Mouse (Mus musculus): ENCODE measurements around the gene Mrgprd. TPM values are rescaled to one million over a fixed set of nuclear protein-coding genes. Genes with fewer than 3 reads are reported as not detected.

The Mrgprd gene
- polyA plus RNA-seq, 1 experiment from 2014 or later = 0.05 TPM

- TF ChIP-seq CTCF (IDR thresholded peaks at IDR 0.05; ENCODE audit: low read depth) = no peak
- DNase-seq = no peak
- no peaks in the 10 kb centered on the region for H3K27me3 ChIP-seq (ENCODE audit: insufficient read depth, low read length)
- no peak overlapping the region for H3K9ac ChIP-seq
- no peak overlapping the region for H3K4me3 ChIP-seq (ENCODE audit: low read depth, low read length)
- H3K4me1 ChIP-seq (ENCODE audit: insufficient read depth) = no peaks in the 10 kb centered on the region
- H3K4me2 ChIP-seq = no peak overlapping the region
- WGBS = 72% methylated on average over 3 of the region's 3 CpGs
- no peak for ATAC-seq (ENCODE audit: insufficient read depth)
- no peaks in the 10 kb centered on the region for H3K9me3 ChIP-seq (ENCODE audit: low read depth, low read length)
- no peaks in the 10 kb centered on the region for H3K36me3 ChIP-seq (ENCODE audit: insufficient read depth)
- H3K27ac ChIP-seq (ENCODE audit: low read depth) = no peak overlapping the region
Observed at GRCm38 (mm10) chr7:145312137-145312536, 2.5 kb upstream of the Mrgprd start.

DNA sequence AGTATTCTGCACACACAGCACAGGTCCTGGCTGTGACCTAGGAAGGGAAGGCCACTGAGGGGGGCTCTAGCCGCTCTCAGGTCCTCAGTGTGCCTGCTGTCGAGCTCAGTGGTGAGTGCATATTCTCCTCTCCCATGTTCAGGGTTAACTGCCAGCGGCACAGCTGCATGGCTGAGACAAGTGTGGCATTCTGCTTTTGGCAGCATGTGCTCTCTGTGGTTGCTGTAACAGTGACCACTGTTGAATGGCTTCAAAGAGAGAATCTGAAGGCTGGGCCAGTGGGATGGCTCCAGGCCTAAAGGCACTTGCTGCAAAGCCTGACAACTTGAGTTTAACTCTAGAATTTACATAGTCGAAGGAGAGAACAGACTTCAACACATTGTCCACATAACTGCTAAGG, 2.9 kb downstream of the Mrgprd start:
- no peak for ATAC-seq (ENCODE audit: insufficient read depth)

DNA sequence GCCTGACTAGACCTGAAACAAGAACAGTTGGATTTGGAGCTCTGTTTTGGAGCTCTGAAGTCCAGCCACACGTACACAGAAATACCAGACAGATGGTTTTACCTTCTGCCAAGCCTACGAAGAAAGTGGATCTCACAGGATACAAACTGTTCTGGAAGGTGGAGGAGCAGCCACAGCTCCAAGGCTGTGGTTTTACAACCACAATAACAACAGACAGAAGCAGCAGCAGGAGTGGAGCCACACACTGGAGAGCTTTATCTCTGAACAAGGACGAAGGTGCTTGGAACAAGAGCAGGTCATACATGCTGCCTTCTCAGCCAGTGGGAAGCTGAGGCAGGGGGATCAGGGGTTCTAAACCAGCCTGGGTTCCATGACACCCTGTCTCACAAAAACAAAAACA, 4.8 kb downstream of the Mrgprd start:
- no peak overlapping the region for H3K4me2 ChIP-seq
- H3K9ac ChIP-seq = no peak overlapping the region
- 66% methylated on average over 3 of the region's 3 CpGs for WGBS
- no peaks in the 10 kb centered on the region for H3K27me3 ChIP-seq (ENCODE audit: insufficient read depth, low read length)
- no peaks in the 10 kb centered on the region for H3K9me3 ChIP-seq (ENCODE audit: low read depth, low read length)
- ATAC-seq (ENCODE audit: insufficient read depth) (no peak), DNase-seq (no peak)
- no peak overlapping the region for H3K27ac ChIP-seq (ENCODE audit: low read depth)
- H3K4me1 ChIP-seq (ENCODE audit: insufficient read depth) = no peaks in the 10 kb centered on the region
- H3K36me3 ChIP-seq (ENCODE audit: insufficient read depth) = no peaks in the 10 kb centered on the region
- TF ChIP-seq CTCF (IDR thresholded peaks at IDR 0.05; ENCODE audit: low read depth) = no peak
- no peak overlapping the region for H3K4me3 ChIP-seq (ENCODE audit: low read depth, low read length)

More for the DNA sequence above, 2.9 kb downstream of the Mrgprd start:
- Histone ChIP-seq H3K9ac (no peak overlapping the region), H3K27me3 (ENCODE audit: insufficient read depth, low read length) (no peaks in the 10 kb centered on the region), H3K36me3 (ENCODE audit: insufficient read depth) (no peaks in the 10 kb centered on the region), H3K9me3 (ENCODE audit: low read depth, low read length) (no peaks in the 10 kb centered on the region), H3K27ac (ENCODE audit: low read depth) (no peak overlapping the region), H3K4me1 (ENCODE audit: insufficient read depth) (no peaks in the 10 kb centered on the region), H3K4me2 (no peak overlapping the region), H3K4me3 (ENCODE audit: low read depth, low read length) (no peak overlapping the region)
- DNase-seq = no peak
- TF ChIP-seq CTCF (IDR thresholded peaks at IDR 0.05; ENCODE audit: low read depth) = no peak
- 66% methylated on average over 4 of the region's 4 CpGs for WGBS

GRCm38 (mm10) chr7:145323607-145324006, 9.0 kb downstream of the Mrgprd start:
- Histone ChIP-seq H3K27ac (ENCODE audit: low read depth) (no peak overlapping the region), H3K27me3 (ENCODE audit: insufficient read depth, low read length) (no peaks in the 10 kb centered on the region), H3K4me2 (no peak overlapping the region), H3K4me1 (ENCODE audit: insufficient read depth) (no peaks in the 10 kb centered on the region), H3K9me3 (ENCODE audit: low read depth, low read length) (no peaks in the 10 kb centered on the region), H3K9ac (no peak overlapping the region), H3K4me3 (ENCODE audit: low read depth, low read length) (no peak overlapping the region), H3K36me3 (ENCODE audit: insufficient read depth) (no peaks in the 10 kb centered on the region)
- ATAC-seq (ENCODE audit: insufficient read depth) (no peak), DNase-seq (no peak)
- no peak for TF ChIP-seq CTCF (IDR thresholded peaks at IDR 0.05; ENCODE audit: low read depth)
- 27% methylated on average over 4 of the region's 4 CpGs for WGBS

GRCm38 (mm10) chr7:145325697-145326096, 11.1 kb downstream of the Mrgprd start:
- Histone ChIP-seq H3K4me2 (no peak overlapping the region), H3K9ac (no peak overlapping the region), H3K36me3 (ENCODE audit: insufficient read depth) (no peaks in the 10 kb centered on the region), H3K4me3 (ENCODE audit: low read depth, low read length) (no peak overlapping the region), H3K27ac (ENCODE audit: low read depth) (no peak overlapping the region), H3K4me1 (ENCODE audit: insufficient read depth) (no peaks in the 10 kb centered on the region), H3K27me3 (ENCODE audit: insufficient read depth, low read length) (no peaks in the 10 kb centered on the region), H3K9me3 (ENCODE audit: low read depth, low read length) (no peaks in the 10 kb centered on the region)
- no peak for TF ChIP-seq CTCF (IDR thresholded peaks at IDR 0.05; ENCODE audit: low read depth)
- 20% methylated on average over 2 of the region's 2 CpGs for WGBS
- ATAC-seq (ENCODE audit: insufficient read depth) (no peak), DNase-seq (no peak)

GRCm38 (mm10) chr7:145329982-145330381, 15.3 kb downstream of the Mrgprd start:
- ATAC-seq (ENCODE audit: insufficient read depth) (no peak; the same call in 1 of the 2 replicates), DNase-seq (no peak)
- 44% methylated on average over 2 of the region's 2 CpGs for WGBS
- no peaks in the 10 kb centered on the region for H3K36me3 ChIP-seq (ENCODE audit: insufficient read depth)
- H3K4me3 ChIP-seq (ENCODE audit: low read depth, low read length) = no peak overlapping the region
- H3K4me1 ChIP-seq (ENCODE audit: insufficient read depth) = 0 out of 2 replicates have a peak, but pooled peaks cover 5% of the 10 kb centered on the region
- H3K4me2 ChIP-seq = no peak overlapping the region
- no peaks in the 10 kb centered on the region for H3K9me3 ChIP-seq (ENCODE audit: low read depth, low read length)
- no peak overlapping the region for H3K9ac ChIP-seq
- no peaks in the 10 kb centered on the region for H3K27me3 ChIP-seq (ENCODE audit: insufficient read depth, low read length)
- peak overlapping the region; percentile 1; the same call in 1 of the 2 replicates for H3K27ac ChIP-seq (ENCODE audit: low read depth)
- no peak for TF ChIP-seq CTCF (IDR thresholded peaks at IDR 0.05; ENCODE audit: low read depth)

DNA sequence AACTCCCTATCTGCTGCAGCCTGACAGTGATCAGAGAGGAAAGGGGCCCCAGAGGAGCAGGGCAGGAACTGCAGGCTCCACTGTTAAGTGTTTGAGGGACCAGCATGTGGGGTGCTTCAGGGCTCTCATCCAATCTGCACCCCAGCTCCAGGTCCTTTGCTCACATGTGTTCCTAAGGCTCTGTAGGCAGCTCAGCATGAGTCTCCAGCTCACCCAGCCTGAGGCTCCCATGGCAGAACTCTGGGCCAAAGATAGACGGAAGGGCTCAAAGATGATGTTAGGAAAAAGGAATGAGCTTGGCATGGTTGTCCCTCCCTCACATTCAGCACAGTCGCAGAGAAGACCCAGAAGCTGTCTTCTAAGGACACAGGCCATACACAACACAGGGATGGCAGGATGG, 16.0 kb downstream of the Mrgprd start:
- WGBS = 76% methylated on average over 2 of the region's 2 CpGs
- ATAC-seq (ENCODE audit: insufficient read depth) = no peak
- no peak for TF ChIP-seq CTCF (IDR thresholded peaks at IDR 0.05; ENCODE audit: low read depth)
- no peak for DNase-seq
- H3K9me3 ChIP-seq (ENCODE audit: low read depth, low read length) = no peaks in the 10 kb centered on the region
- H3K36me3 ChIP-seq (ENCODE audit: insufficient read depth) = no peaks in the 10 kb centered on the region
- no peak overlapping the region for H3K4me2 ChIP-seq
- H3K9ac ChIP-seq = no peak overlapping the region
- H3K4me1 ChIP-seq (ENCODE audit: insufficient read depth) = 0 out of 2 replicates have a peak, but pooled peaks cover 5% of the 10 kb centered on the region
- H3K27ac ChIP-seq (ENCODE audit: low read depth) = no peak overlapping the region
- H3K4me3 ChIP-seq (ENCODE audit: low read depth, low read length) = no peak overlapping the region
- no peaks in the 10 kb centered on the region for H3K27me3 ChIP-seq (ENCODE audit: insufficient read depth, low read length)
